8 mouse cellular contexts compared by ENCODE assay signal in genomic region chr6:147475727-147476613, GRCm38 (mm10). TPM values are rescaled to one million over a fixed set of nuclear protein-coding genes. Genes with fewer than 3 reads are reported as not detected.
DNase-seq lines count a peak whose midpoint lies in the region; ATAC-seq and TF ChIP-seq lines count a peak whose summit lies in the region.

Gene Ccdc91 (plus strand): TSS chr6:147475828.

- no peaks in the 10 kb centered on the region for H3K27me3 ChIP-seq in forebrain, embryonic 16.5 days (replicated peaks; ENCODE audit: control insufficient read depth, insufficient read depth, low read length)
- H3K27me3 ChIP-seq in lung, embryonic 14.5 days (ENCODE audit: insufficient read depth, low read length) = no peaks in the 10 kb centered on the region
- H3K27me3 ChIP-seq in thymus, adult 2 months (ENCODE audit: control insufficient read depth, insufficient read depth, low read length) = no peaks in the 10 kb centered on the region

- no peaks in the 10 kb centered on the region for H3K36me3 ChIP-seq in forebrain, embryonic 16.5 days (ENCODE audit: control insufficient read depth, insufficient read depth)
- no peaks in the 10 kb centered on the region for H3K36me3 ChIP-seq in lung, embryonic 14.5 days (ENCODE audit: insufficient read depth)
- H3K36me3 ChIP-seq in thymus, adult 2 months (ENCODE audit: control insufficient read depth, insufficient read depth, low read length) = no peaks in the 10 kb centered on the region

- DNase-seq in ES-CJ7 (ENCODE audit: low read depth, low spot score) = peak; percentile 98
- peak; percentile 88 to 94 for DNase-seq in cerebellum, adult 18-20 months
- DNase-seq in heart, postnatal 36 days = peak; percentile 92 to 94
- DNase-seq in layer of hippocampus, adult 2 months (ENCODE audit: low spot score in 2 of 2) = peak; percentile 77 to 87
- peak; percentile 95 for DNase-seq in lung, embryonic 14.5 days
- peak; percentile 84 for DNase-seq in thymus, adult 2 months

- no peaks in the 10 kb centered on the region for H3K9me3 ChIP-seq in forebrain, embryonic 16.5 days (ENCODE audit: control insufficient read depth, low read length)
- H3K9me3 ChIP-seq in lung, embryonic 14.5 days (ENCODE audit: low read depth, low read length) = no peaks in the 10 kb centered on the region

- TF ChIP-seq POLR2A in olfactory bulb, adult 2 months (IDR thresholded peaks at IDR 0.05; ENCODE audit: insufficient read depth, low read depth, low read length) = peak; percentile 64
- TF ChIP-seq POLR2A in thymus, adult 2 months (IDR thresholded peaks at IDR 0.05; ENCODE audit: control insufficient read depth, extremely low read depth, insufficient read depth, low read length, poor library complexity) = peak; percentile 40; the same call in 1 of the 2 replicates

- peaks cover 6% of the 10 kb centered on the region for H3K4me1 ChIP-seq in forebrain, embryonic 16.5 days (replicated peaks; ENCODE audit: control insufficient read depth, insufficient read depth, low read length)
- H3K4me1 ChIP-seq in lung, embryonic 14.5 days (ENCODE audit: insufficient read depth) = no peaks in the 10 kb centered on the region; the same call in 1 of the 2 replicates
- H3K4me1 ChIP-seq in olfactory bulb, adult 2 months (ENCODE audit: control insufficient read depth, insufficient read depth, low read length) = peaks cover 6% of the 10 kb centered on the region; the same call in 1 of the 2 replicates
- H3K4me1 ChIP-seq in thymus, adult 2 months (replicated peaks; ENCODE audit: control insufficient read depth, insufficient read depth, low read length) = peaks cover 5% of the 10 kb centered on the region

- ATAC-seq in forebrain, embryonic 16.5 days = peak; percentile 96
- ATAC-seq in lung, embryonic 14.5 days (ENCODE audit: insufficient read depth) = peak; percentile 97

- peak within 1 kb of the TSS; percentile 65 for H3K27ac ChIP-seq in forebrain, embryonic 16.5 days (ENCODE audit: low read length)
- H3K27ac ChIP-seq in layer of hippocampus, adult 2 months = peak within 1 kb of the TSS; percentile 97
- peak within 1 kb of the TSS; percentile 87 for H3K27ac ChIP-seq in lung, embryonic 14.5 days (ENCODE audit: low read depth)
- peak within 1 kb of the TSS; percentile 73 for H3K27ac ChIP-seq in olfactory bulb, adult 2 months (ENCODE audit: insufficient read depth, low read depth, low read length)
- no peak within 1 kb of the TSS for H3K27ac ChIP-seq in thymus, adult 2 months (ENCODE audit: control insufficient read depth, insufficient read depth, low read length)

- intact Hi-C loops in heart, postnatal 36 days (cut with DNase I) = loop anchor here (10.0 kb wide), 2 partner anchors 339 to 479 kb away; no protein-coding TSS in a partner anchor

- TF ChIP-seq CTCF in layer of hippocampus, adult 2 months (conservative IDR thresholded peaks at IDR 0.05) = peak; percentile 41
- TF ChIP-seq CTCF in lung, embryonic 14.5 days (IDR thresholded peaks at IDR 0.05; ENCODE audit: low read depth) = peak; percentile 35; the same call in 1 of the 2 replicates
- no peak for TF ChIP-seq CTCF in olfactory bulb, adult 2 months (IDR thresholded peaks at IDR 0.05; ENCODE audit: insufficient read depth, low read depth, low read length)
- TF ChIP-seq CTCF in thymus, adult 2 months (IDR thresholded peaks at IDR 0.05; ENCODE audit: borderline replicate concordance, control insufficient read depth, extremely low read depth, insufficient read depth, low read length, poor library complexity) = no peak

- WGBS in forebrain, embryonic 16.5 days = under 1% methylated on average over 78 of the region's 78 CpGs
- WGBS in lung, embryonic 14.5 days = 1% methylated on average over 78 of the region's 78 CpGs
- WGBS in olfactory bulb, adult 2 months = under 1% methylated on average over 78 of the region's 78 CpGs
- WGBS in thymus, adult 2 months = under 1% methylated on average over 78 of the region's 78 CpGs

- H3K9ac ChIP-seq in forebrain, embryonic 16.5 days (replicated peaks; ENCODE audit: low read depth, low read length) = peak within 1 kb of the TSS; percentile 84
- H3K9ac ChIP-seq in lung, embryonic 14.5 days = peak within 1 kb of the TSS; percentile 78

- peak within 1 kb of the TSS; percentile 92 for H3K4me2 ChIP-seq in forebrain, embryonic 16.5 days (ENCODE audit: low read length)
- peak within 1 kb of the TSS; percentile 76 for H3K4me2 ChIP-seq in lung, embryonic 14.5 days

- peak within 1 kb of the TSS; percentile 82 for H3K4me3 ChIP-seq in forebrain, embryonic 16.5 days (replicated peaks; ENCODE audit: low read length)
- H3K4me3 ChIP-seq in layer of hippocampus, adult 2 months = peak within 1 kb of the TSS; percentile 73
- H3K4me3 ChIP-seq in lung, embryonic 14.5 days (ENCODE audit: low read depth, low read length) = peak within 1 kb of the TSS; percentile 69
- peak within 1 kb of the TSS; percentile 94 for H3K4me3 ChIP-seq in olfactory bulb, adult 2 months (ENCODE audit: insufficient read depth, low read depth, low read length)
- peak within 1 kb of the TSS; percentile 67 for H3K4me3 ChIP-seq in thymus, adult 2 months (ENCODE audit: control insufficient read depth, insufficient read depth, low read length)

RNA-seq across cellular contexts. Expression of gene Ccdc91, which starts in this region (rescaled TPM):
- polyA plus RNA-seq in forebrain, embryonic 16.5 days (2015; fragmentation: Nextera tagmentation; extraction: Ambion mirVana) = 34.5 and 35.9 TPM in 2 replicates
- total RNA-seq in heart, postnatal 36 days (2021) = 10 to 100 TPM; 26.0 to 26.2 TPM
- total RNA-seq in layer of hippocampus, adult 2 months (2021) = 10 to 100 TPM; 33.3 to 34.2 TPM
- polyA plus RNA-seq in lung, embryonic 14.5 days (2014; fragmentation: Nextera tagmentation; extraction: Ambion mirVana) = 22.9 and 23.4 TPM in 2 replicates
- not detected in 2 replicates for polyA plus RNA-seq in olfactory bulb, adult 2 months (2012; ENCODE audit: insufficient read depth, insufficient read length, low replicate concordance, missing spikeins)
- 12.3 and 17.5 TPM in 2 replicates for polyA plus RNA-seq in thymus, adult 2 months (2012; rRNA removed)

Comparison
In these comparisons a context has a peak if more than half of its experiments do, and no peak if none do; other contexts are left out.
1. CTCF ChIP-seq: peak in layer of hippocampus, adult 2 months (single experiment) and lung, embryonic 14.5 days (single experiment); none in olfactory bulb, adult 2 months (single experiment) and thymus, adult 2 months (single experiment).
2. Peak in every context shown above with its lines, with median percentiles within 50 percentile points of each other: DNase-seq and H3K4me3 ChIP-seq.